Mouse (Mus musculus) gastrocnemius, postnatal 14 days (tissue): ENCODE data around the gene Ehmt1. TPM values are rescaled to one million over a fixed set of nuclear protein-coding genes. Genes with fewer than 3 reads are reported as not detected.

ENCODE experiments used
- DNase-seq: peaks from one replicate; pipeline ENCODE4 v3.0.0; 2021; ENCODE audit warnings: mixed read lengths
- intact Hi-C: fragments of 180-260 bp; cut with DNase I; formaldehyde crosslinking; loops from one replicate; pipeline ENCODE4 v1.15.1; 2025; ENCODE audit warnings: low total_unique reads
- total RNA-seq, 2 experiments: library from RNA; stranded (reverse); gene quantifications; 2 replicates each; pipeline ENCODE4 v1.2.3; 2021

The Ehmt1 gene
- total RNA-seq, 2 experiments from 2014 or later: 31.6 to 32.5 TPM

DNA sequence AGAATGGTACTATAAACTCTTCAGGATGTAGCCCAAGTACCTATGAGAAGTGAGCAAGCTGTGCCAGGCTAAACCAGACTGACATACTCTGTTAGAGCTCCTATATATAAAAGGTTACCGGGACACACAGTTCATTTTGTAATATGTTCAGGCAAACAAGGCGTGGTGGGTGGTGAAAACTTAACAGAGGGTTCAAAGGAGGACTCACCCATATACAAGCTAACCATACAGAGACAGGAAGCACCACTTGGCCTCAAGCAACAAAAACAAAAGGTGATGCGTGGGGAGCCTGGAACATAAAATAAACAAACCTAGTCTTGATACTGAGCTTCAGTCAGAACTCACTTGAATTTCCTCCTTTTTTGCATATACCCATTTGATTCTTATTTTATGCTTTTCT, 88.8 kb downstream of the Ehmt1 start:
- no peak for DNase-seq
- intact Hi-C loops: no loop called here

DNA sequence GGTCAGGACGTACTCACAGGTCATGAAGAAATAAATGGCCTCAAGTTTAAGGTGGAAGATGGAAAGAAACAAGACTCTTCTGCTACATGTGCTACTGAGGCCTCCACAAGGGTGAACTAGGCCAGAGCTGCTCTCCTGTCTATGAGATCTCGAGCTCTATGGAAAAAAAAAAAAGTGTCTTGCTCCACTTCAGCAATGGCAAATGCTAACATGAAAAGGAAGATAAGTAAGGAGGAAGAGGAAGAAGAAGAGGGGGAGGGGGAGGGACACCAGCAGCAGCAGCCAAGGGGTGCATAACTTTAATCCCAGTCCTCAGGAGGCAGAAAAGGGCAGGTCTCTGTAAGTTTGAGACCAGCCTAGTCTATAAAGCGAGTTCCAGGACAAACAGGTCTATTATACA, 109.7 kb downstream of the Ehmt1 start:
- intact Hi-C loops: no loop called here
- DNase-seq: no peak

DNA sequence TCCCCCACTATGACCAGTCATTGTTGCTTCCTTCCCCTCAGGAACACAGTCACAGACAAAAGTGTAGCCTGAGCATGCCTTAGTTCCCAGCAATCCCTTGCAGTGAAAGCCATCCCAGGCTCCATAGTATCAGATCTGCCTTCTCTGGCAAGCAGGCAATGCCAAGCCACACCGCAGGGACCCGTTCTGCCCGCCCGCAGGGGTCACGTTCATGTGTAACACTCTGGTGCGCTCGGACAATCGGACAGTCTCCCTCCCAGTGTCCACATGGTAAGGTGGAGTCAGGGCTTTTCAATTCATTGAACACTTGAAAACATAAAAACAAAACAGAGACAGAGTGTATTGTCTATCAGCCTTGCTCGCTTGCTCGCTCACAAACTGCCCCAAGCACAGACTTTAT, 111.7 kb downstream of the Ehmt1 start:
- intact Hi-C loops: no loop called here
- no peak for DNase-seq

DNA sequence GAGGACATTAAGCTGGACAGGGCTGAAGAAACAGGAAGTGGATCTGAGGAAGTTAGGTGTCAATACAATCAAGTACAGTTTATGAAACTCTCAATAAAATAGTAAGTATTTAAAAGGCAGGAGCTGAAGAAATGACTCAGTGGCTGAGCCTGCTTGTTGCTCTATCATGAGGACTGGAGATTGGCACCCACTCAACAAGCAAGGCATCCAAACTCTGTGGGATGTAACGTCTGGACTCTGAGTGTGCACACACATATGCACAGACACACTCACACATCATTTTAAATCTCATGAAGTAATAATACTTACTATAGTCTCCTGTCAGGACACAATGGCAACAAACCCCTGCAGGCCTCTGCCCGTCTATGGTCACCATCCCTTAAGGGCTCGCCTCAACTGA, 112.4 kb downstream of the Ehmt1 start:
- intact Hi-C loops: no loop called here
- DNase-seq: no peak

DNA sequence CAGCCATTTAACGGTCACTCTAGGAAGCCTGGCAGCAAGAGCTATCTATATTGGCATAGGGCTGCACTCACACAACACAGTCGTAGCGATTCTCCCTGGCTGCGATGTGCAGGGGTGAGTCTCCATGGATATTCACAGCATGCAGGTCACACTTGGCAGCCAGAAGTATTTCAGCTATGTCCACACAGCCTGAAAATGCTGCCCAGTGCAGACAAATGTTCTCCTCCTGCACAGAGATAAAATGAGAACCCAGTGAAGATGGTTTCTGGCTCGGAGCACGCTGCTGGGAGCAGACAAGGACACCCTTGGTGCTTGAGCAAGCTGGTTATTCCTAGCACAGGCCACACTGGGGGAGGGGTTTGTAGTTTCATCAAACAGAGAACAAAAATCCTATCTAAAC, 113.3 kb downstream of the Ehmt1 start:
- peak; percentile 46 for DNase-seq
- intact Hi-C loops: no loop called here

DNA sequence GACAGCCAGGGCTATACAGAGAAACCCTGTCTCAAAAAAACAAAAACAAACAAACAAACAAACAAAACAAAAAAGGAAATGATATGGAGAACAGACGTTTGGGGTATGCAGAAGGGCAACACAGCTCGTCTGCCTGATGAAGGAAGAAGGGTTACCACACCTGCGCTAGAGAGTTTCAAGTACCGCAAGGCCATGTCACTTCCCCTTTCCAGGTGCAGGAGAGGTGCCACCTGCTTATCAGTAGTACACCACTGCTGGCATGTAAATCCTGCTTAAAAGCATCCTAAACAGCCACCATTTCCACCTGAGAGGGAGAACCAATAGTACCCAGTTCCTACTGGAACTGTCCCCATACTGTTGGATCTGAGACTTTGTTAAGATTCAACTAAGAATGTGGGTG, 113.8 kb downstream of the Ehmt1 start:
- no peak for DNase-seq
- intact Hi-C loops: no loop called here

DNA sequence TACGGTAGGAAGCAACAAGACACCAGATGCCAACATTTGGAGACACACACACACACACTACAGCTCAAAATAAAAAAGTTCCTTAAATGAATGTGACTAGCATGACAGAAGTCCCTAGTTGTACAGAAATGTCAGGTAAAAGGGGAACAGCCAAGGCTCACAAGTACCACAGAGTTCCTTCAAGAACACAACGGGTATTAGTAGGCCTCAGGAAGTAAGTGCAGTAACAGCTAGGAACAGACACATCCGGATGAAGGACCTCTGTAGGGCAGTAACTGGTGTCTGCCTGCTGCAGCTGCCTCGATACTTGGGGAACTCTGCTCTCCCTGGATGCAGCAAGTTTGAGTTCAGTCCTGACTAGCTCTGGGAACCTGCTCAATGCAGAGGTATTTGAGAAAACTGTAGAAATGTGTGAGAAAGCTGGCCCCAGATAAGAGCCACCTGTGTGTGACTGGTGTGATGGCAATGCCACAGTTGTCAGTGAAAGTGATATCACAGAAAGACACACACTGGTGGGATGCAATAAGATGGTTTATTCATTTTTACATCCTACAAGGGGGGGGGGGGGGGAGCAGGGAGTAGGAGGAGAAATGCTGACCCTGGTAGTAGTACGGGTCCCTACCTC, 122.5 kb downstream of the Ehmt1 start:
- DNase-seq: no peak
- intact Hi-C loops: no loop called here

DNA sequence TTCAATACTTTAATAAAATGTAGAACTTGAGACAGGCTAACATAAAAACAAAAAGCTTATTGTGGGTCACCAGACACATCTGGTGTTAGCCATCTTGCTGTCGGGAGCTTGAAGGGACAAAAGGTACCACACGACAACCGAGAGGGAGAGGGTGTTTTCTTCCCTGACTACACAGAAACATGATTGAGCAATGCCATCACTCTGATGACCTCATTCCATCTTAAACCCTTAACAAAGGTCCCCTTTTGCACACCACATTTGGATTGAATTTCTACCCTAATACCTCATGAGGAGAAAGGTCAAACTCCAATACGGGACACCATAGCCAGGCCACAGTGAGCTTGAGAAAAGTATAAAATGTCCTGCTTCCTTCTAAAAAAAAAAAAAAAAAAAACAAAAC, 132.2 kb downstream of the Ehmt1 start:
- no peak for DNase-seq
- intact Hi-C loops: no loop called here

DNA sequence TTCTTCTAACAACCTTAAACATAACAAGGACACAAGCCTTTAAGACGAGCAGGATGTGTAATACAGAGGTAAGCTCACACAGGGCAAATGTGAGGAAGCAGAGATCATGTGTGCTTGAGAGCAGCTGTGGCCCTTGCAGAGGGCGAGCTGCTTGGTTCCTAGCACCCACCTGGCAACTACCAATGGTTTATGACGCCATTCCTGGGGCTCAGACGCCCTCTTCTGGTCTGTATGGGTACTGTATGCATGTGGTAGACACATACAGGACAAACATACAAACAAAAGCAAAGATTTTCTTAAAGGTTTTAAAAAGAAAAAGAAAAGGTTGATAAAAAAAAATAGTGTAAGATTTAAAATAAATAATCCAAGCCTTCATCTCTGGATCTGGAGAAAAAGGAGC, 138.2 kb downstream of the Ehmt1 start:
- intact Hi-C loops: no loop called here
- DNase-seq: no peak

DNA sequence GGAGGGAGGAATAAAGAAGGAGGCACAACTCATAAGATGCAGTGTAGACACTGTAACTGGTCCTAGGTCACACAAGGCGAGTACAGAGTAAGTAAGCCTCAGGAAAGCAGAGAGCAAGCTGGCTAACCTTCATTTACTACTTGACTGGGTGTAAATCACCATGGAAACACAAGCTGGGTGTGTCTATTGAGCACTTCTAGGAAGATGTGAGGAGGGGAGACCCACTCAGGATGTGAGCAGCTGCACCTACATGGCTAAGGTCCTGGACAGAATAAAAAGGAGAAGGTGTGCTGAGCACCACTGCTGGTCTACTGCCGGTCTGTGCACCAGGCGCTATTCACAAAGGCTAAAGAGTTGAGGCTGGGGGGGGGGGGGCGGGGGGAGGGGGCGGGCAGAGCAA, 142.6 kb downstream of the Ehmt1 start:
- intact Hi-C loops: no loop called here
- no peak for DNase-seq

DNA sequence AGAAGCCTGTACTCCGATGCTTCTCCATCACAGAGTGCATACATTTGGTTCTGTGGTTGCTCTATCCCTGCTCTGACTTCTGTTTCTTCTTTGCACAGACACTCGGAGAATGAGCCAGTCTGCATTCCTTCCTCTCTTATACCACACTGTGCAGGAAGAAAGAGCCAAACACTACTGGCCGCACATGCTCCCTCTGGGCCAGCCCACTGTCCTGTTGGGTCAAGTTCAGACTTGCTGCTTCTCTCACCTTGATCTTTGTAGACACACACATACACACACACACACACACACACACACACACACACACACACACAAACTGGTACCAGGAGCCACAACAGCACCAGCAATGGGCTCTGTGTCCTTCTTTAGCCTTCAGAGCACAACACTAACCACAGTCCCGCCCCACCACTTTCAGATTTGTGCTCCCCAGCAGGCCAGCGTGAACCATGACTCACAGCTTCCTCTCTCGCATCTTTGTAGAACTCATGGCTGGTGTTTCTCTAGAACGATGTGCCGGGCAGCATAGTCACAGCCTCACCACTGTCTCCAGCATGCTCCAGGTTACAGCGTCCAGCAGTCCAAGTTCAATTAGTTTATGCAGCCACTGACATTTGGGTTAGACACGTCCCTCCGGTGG, 143.3 kb downstream of the Ehmt1 start:
- intact Hi-C loops: no loop called here
- DNase-seq: no peak

DNA sequence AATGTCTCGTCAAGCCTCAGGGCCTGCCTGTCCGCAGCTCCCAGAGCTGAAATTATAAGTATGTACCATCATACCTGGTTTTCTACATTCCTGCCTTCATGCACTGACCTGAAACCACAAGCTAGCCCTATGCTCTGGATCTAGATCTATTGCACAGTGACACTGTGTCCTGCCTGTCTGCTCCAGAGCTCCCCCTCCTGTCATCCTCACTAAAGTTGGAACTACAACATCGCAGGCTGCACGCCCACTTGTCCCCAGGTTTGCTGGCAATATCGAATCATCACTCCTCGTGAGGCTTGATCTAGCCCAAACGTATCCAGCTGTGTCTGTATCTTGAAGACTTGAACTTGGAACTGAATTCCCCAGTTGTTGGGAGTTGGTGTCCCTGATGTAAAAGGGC, 144.6 kb downstream of the Ehmt1 start:
- intact Hi-C loops: no loop called here
- DNase-seq: no peak

DNA sequence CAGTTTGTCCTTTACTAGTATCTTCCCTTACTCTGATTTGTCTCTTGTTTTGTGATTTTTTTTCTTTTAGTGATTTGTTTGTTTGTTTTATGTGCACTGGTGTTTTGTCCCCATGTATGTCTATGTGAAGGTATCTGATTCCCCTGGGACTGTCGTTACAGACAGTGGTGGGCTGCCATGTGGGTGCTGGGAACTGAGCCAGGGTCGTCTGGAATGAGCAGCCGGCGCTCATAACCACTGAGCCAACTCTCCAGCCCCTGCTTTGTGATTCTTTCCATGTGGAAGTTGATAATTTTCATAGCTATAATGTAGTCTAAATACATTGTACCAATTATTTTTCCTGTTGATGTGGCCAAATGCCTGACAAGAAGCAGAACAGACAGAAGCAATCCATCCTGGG, 148.6 kb downstream of the Ehmt1 start:
- intact Hi-C loops: no loop called here
- no peak for DNase-seq

DNA sequence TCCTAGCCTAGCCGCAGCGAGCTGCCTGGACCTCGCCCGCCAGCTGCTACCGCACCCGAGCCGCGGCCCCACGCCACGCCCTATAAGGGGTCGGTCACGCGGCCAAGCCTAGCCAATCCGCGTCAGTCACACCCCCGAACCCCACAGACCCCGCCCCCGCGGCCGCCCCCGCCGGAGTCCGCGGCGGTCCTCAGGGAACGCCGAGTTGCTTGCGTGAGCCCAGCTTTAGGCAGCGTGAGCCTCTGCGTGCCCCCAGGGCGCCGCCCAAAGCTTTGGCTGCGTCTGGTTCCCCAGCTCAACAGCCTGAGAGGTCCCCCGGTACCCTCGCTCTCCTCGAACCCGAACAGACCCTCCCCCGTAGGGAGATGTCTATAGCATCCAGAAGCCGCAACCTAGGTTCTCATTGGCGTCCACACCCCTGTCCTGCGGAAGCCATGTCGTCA, 156.3 kb downstream of the Ehmt1 start, which contains the start of gene Cacna1b:
Cacna1b (minus strand) TSS at position 38 of the 443 bp plus-strand sequence.
- peak; percentile 47 for DNase-seq
- intact Hi-C loops: no loop called here

DNA sequence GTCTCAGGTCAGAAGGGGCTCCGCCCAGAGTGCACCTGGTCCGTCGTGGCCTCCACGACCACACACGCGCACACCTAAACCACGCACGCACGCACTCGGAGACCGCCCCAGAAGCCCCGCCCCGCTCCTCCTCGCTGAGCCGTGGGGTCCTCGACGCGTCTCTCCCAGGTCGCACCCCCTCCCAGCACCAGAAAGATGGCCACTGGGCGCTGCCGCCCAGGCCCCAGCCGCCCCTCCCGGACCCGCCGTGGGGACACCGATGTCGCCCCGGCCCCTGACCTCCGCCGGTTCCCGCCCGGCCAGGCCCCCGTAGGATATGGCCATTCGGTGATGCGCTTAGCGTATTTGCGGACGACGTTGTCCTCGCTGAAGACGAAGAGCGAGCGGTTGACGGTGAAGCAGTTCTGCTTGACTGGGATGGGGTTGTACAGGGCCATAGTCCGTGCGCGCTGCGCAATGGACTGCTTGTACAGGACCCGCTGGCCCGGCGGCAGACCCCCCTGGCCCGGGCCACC, 156.9 kb downstream of the Ehmt1 start:
- DNase-seq: no peak
- intact Hi-C loops: no loop called here

DNA sequence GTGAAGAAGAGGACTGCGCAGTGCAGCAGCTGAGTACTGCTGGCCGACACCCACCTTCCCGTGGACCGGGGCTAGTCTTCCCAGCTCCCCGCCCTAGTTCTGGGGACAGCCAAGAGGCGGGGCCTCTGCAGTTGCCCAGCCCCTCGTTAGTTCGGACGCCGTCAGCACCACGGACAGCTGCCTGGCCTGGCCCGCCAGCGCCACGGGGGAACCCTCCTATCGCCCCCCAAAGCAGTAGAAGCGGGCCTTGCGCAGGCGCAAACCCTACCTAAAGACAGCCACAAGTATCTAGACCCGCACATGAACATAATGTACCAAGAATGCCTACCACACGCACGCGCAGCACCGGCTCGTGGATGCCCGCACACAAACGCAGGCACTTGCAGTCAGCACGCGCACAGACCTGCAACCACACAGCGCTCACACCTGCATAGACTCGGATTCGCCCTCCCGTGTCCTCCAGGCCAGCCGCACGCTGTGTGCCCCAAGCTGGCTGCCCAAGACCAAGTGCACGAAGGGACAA, 157.4 kb downstream of the Ehmt1 start:
- peak; percentile 63 for DNase-seq
- intact Hi-C loops: no loop called here

DNA sequence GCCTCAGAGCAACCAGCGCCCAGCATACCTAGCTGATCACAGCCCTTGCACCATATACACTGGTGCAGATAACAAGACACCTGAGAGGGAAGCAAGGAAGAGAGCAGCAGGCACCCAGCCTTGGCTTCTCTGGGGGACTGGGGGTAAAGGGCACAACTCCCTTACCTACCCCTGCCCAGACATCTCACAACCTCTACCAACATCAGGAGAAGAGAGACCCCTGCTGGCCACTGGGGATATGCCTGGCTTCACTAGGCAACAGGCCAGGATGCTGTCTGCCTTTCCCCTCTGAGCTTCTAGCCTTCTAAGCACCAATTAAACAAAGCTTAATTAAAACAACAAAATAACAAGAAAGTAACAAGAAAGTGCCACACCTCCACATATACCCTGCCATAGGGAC, 164.1 kb downstream of the Ehmt1 start:
- peak; percentile 50 for DNase-seq
- intact Hi-C loops: loop anchor here (5.0 kb wide), 1 partner anchor 183 kb away; no protein-coding TSS in a partner anchor

DNA sequence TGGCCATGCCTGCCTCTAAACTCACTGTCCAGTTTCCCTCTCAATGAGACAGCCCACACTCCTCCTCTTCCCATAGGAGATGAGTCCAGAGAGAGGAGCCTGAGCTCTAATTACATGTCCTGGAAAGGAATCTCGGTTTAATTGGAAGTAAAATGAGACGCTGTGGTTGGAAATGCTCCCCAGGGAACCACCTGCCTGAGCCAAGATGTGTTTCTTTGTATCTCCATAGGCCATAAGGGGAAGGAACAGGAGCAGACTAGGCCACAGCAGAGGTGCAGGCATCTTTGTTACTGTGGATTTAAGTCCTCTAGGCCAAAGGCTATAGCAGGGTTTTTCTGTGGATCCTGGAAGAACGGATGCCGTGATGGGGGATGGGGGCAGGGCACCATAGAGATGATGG, 166.8 kb downstream of the Ehmt1 start:
- intact Hi-C loops: loop anchor here (5.0 kb wide), 1 partner anchor 340 kb away; no protein-coding TSS in a partner anchor
- no peak for DNase-seq

DNA sequence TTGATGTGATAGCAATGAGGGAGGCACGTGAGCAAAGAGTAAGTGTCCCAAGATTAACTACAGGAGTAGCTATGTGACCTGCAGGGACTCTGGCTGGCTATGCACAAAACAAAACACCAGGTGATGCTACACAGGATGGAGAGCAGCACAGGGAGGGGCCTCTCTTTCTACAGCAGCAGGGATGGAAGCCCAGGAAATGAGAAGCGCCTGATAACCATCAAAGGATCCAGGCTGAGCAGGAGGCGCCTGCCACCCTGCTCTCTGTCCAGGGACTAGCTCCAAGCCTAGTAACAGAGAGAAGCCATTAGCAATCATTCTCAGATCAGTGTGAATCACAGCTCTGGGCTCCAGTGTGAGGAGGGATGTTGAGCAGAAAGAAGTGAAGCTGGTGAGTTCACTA, 169.4 kb downstream of the Ehmt1 start:
- intact Hi-C loops: loop anchor here (5.0 kb wide), 1 partner anchor 338 kb away; no protein-coding TSS in a partner anchor
- DNase-seq: no peak

DNA sequence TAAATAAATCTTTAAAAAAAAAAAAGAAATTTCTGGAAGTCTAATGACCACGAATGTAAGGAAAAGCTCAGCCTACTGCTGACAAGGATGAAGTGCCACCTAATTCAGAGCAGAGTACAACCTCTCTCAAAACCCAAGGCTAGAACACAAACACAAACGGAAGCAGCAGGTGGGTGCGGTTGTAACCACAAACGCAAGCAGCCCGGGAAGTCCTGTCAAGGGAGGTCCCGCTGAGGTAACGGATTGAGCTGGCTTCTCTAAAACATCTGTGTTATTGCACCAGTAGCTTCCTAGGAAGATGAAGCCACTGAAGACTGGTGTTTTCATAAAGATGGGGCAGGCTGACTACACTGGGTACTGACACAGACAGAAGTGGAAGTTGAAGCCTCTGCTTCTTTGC, 171.5 kb downstream of the Ehmt1 start:
- intact Hi-C loops: no loop called here
- no peak for DNase-seq
